12 mouse cellular contexts compared by ENCODE assay signal in genomic region chr14:73637460-73637859, GRCm38 (mm10). TPM values are rescaled to one million over a fixed set of nuclear protein-coding genes. Genes with fewer than 3 reads are reported as not detected.
DNase-seq lines count a peak whose midpoint lies in the region; ATAC-seq and TF ChIP-seq lines count a peak whose summit lies in the region.
"Had no signal": no experiment of that assay in that cellular context is flagged by ENCODE, and none has a peak within 500 bp of the region (broad histone marks: within the 10 kb centered on the region; RNA-seq: fewer than 3 reads in every experiment).

No protein-coding gene starts in this region.

- peak; percentile 43 for TF ChIP-seq CTCF in stomach, postnatal 0 days (IDR thresholded peaks at IDR 0.05; ENCODE audit: low read depth)

- no peak overlapping the region for H3K9ac ChIP-seq in stomach, postnatal 0 days (ENCODE audit: low read length)
- no peak overlapping the region for H3K9ac ChIP-seq in midbrain, embryonic 13.5 days (replicated peaks)

- DNase-seq in embryo, embryonic 10.5 days (ENCODE audit: low spot score), result peak; percentile 7
- DNase-seq in embryo, embryonic 10 days (ENCODE audit: low spot score), result no peak
- DNase-seq in lung, postnatal 36 days, result peak; percentile 32
- no peak for DNase-seq in lung, postnatal 14 days
- DNase-seq in c-Kit-positive CD71-negative TER-119-negative erythroid progenitor cells, embryonic 14.5 days (ENCODE audit: low read depth), result peak; percentile 18
- peak; percentile 15 for DNase-seq in stomach, postnatal 0 days (ENCODE audit: low spot score)
- DNase-seq in urinary bladder, postnatal 4 days (ENCODE audit: low spot score in 2 of 2), result no peak
- DNase-seq: cerebellum, adult 11-12 months had no signal

- no peak for TF ChIP-seq EP300 in stomach, postnatal 0 days (optimal IDR thresholded peaks at IDR 0.05)

- no peak for ATAC-seq in stomach, postnatal 0 days (ENCODE audit: low FRiP score, low TSS enrichment)
- no peak for ATAC-seq in midbrain, embryonic 13.5 days
- ATAC-seq: hindbrain, postnatal 0 days had no signal

- H3K4me2 ChIP-seq in stomach, postnatal 0 days (replicated peaks; ENCODE audit: low read depth), result no peak overlapping the region
- no peak overlapping the region for H3K4me2 ChIP-seq in midbrain, embryonic 13.5 days (replicated peaks)
- H3K4me2 ChIP-seq: midbrain, embryonic 11.5 days had no signal

- no peaks in the 10 kb centered on the region for H3K36me3 ChIP-seq in stomach, postnatal 0 days (ENCODE audit: control insufficient read depth, insufficient read depth, low read length)
- H3K36me3 ChIP-seq in midbrain, embryonic 13.5 days, result no peaks in the 10 kb centered on the region

- no peaks in the 10 kb centered on the region for H3K9me3 ChIP-seq in stomach, postnatal 0 days (ENCODE audit: control insufficient read depth, low read length)
- H3K9me3 ChIP-seq in midbrain, embryonic 13.5 days, result no peaks in the 10 kb centered on the region

- H3K27ac ChIP-seq in stomach, postnatal 0 days (replicated peaks), result no peak overlapping the region
- no peak overlapping the region for H3K27ac ChIP-seq in midbrain, embryonic 13.5 days
- H3K27ac ChIP-seq: hindbrain, postnatal 0 days had no signal

- no peaks in the 10 kb centered on the region for H3K27me3 ChIP-seq in stomach, postnatal 0 days (ENCODE audit: control insufficient read depth, insufficient read depth, low read length)
- H3K27me3 ChIP-seq in midbrain, embryonic 13.5 days, result no peaks in the 10 kb centered on the region

- no peak overlapping the region for H3K4me3 ChIP-seq in stomach, postnatal 0 days (ENCODE audit: low read depth, low read length)
- no peak overlapping the region for H3K4me3 ChIP-seq in midbrain, embryonic 13.5 days (replicated peaks)

- no peaks in the 10 kb centered on the region for H3K4me1 ChIP-seq in stomach, postnatal 0 days (replicated peaks; ENCODE audit: control insufficient read depth, insufficient read depth)
- H3K4me1 ChIP-seq in midbrain, embryonic 13.5 days (replicated peaks), result no peaks in the 10 kb centered on the region

RNA-seq across cellular contexts. Expression of gene Gm21750, which starts 23.6 kb away (rescaled TPM):
- polyA plus RNA-seq in stomach, postnatal 0 days (2015; fragmentation: Nextera tagmentation; extraction: Ambion mirVana), result not detected in 2 replicates
- polyA plus RNA-seq in midbrain, embryonic 13.5 days (2015; fragmentation: Nextera tagmentation; extraction: Ambion mirVana), result not detected in 2 replicates
- polyA plus RNA-seq: hindbrain, postnatal 0 days; midbrain, embryonic 11.5 days; stomach, embryonic 14.5 days had no signal

Comparison
In these comparisons a context has a peak if more than half of its experiments do, and no peak if none do; other contexts are left out.
1. DNase-seq: peak in embryo, embryonic 10.5 days (single experiment), lung, postnatal 36 days (single experiment), c-Kit-positive CD71-negative TER-119-negative erythroid progenitor cells, embryonic 14.5 days (single experiment) and stomach, postnatal 0 days (single experiment); none in embryo, embryonic 10 days (single experiment), lung, postnatal 14 days (single experiment) and urinary bladder, postnatal 4 days (0 of 2).